In the genomic region with DNA sequence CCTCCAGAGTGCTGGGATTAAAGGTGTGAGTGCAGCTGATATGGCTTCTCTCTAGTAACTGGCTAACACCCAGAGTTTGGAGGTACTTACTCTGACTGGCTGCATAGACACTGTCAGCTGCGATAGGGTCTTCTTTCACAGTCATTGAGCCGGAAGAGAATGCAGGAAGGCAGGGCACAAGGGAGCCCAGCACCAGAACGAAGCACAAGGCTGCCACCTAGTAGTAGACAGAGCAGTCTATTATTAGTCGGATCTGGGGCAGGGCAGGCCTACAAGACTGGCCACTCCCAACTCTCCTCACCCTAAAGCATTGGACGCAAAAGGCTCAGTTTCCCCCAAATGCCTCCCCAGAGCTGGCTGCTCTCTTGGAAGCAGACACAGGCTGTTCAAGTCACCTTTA, we compare ENCODE assay signal across 8 mouse cellular contexts. TPM values are rescaled to one million over a fixed set of nuclear protein-coding genes. Genes with fewer than 3 reads are reported as not detected.
DNase-seq lines count a peak whose midpoint lies in the region; ATAC-seq lines count a peak whose summit lies in the region.

No protein-coding gene starts in this region.

- no peaks in the 10 kb centered on the region for H3K36me3 ChIP-seq in midbrain, embryonic 15.5 days (replicated peaks)
- H3K36me3 ChIP-seq in midbrain, embryonic 16.5 days (ENCODE audit: control insufficient read depth, insufficient read depth, low read length), result no peaks in the 10 kb centered on the region
- peaks cover 10% of the 10 kb centered on the region; the same call in 1 of the 2 replicates for H3K36me3 ChIP-seq in intestine, embryonic 15.5 days

- no peak overlapping the region for H3K9ac ChIP-seq in midbrain, embryonic 15.5 days
- H3K9ac ChIP-seq in midbrain, embryonic 16.5 days (ENCODE audit: low read depth, low read length), result no peak overlapping the region
- no peak overlapping the region for H3K9ac ChIP-seq in intestine, embryonic 15.5 days

- 7% methylated on average over 5 of the region's 5 CpGs for WGBS in midbrain, embryonic 15.5 days
- 11% methylated on average over 5 of the region's 5 CpGs for WGBS in midbrain, embryonic 16.5 days
- 20% methylated on average over 5 of the region's 5 CpGs for WGBS in intestine, embryonic 15.5 days

- H3K4me3 ChIP-seq in midbrain, embryonic 15.5 days, result no peak overlapping the region
- no peak overlapping the region for H3K4me3 ChIP-seq in midbrain, embryonic 16.5 days (ENCODE audit: low read depth, low read length)
- H3K4me3 ChIP-seq in intestine, embryonic 15.5 days (replicated peaks), result no peak overlapping the region

- 0 out of 2 replicates have a peak, but pooled peaks have one; percentile 22 for ATAC-seq in midbrain, embryonic 15.5 days (replicated peaks)
- no peak for ATAC-seq in midbrain, embryonic 16.5 days
- no peak; the same call in 1 of the 2 replicates for ATAC-seq in intestine, embryonic 15.5 days
- peak; percentile 56 for ATAC-seq in megakaryocyte progenitor cell, adult 5-6 weeks (replicated peaks; ENCODE audit: poor library complexity)

- H3K4me2 ChIP-seq in midbrain, embryonic 15.5 days, result no peak overlapping the region
- H3K4me2 ChIP-seq in midbrain, embryonic 16.5 days (ENCODE audit: low read length), result no peak overlapping the region
- no peak overlapping the region for H3K4me2 ChIP-seq in intestine, embryonic 15.5 days (replicated peaks)

- intact Hi-C loops in left cerebral cortex, postnatal 36 days (cut with DNase I), result loop anchor here (5.0 to 10.0 kb wide), 2 partner anchors 346 to 449 kb away; a partner anchor contains a TSS

- 0 out of 2 replicates have a peak, but pooled peaks cover 3% of the 10 kb centered on the region for H3K27me3 ChIP-seq in midbrain, embryonic 15.5 days (replicated peaks)
- H3K27me3 ChIP-seq in midbrain, embryonic 16.5 days (ENCODE audit: control insufficient read depth, insufficient read depth, low read depth, low read length), result no peaks in the 10 kb centered on the region; the same call in 1 of the 2 replicates
- H3K27me3 ChIP-seq in intestine, embryonic 15.5 days (replicated peaks), result no peaks in the 10 kb centered on the region

- H3K27ac ChIP-seq in midbrain, embryonic 15.5 days, result no peak overlapping the region
- no peak overlapping the region for H3K27ac ChIP-seq in midbrain, embryonic 16.5 days (ENCODE audit: low read length)
- H3K27ac ChIP-seq in intestine, embryonic 15.5 days, result peak overlapping the region; percentile 14

- peak; percentile 54 for DNase-seq in cerebellum, adult 9-10 months
- DNase-seq in cerebellum, adult 11-12 months, result no peak
- no peak for DNase-seq in testis, postnatal 10 days (ENCODE audit: low spot score)
- DNase-seq in left cerebral cortex, postnatal 36 days (ENCODE audit: low spot score in 2 of 2), result no peak

- H3K4me1 ChIP-seq in midbrain, embryonic 15.5 days, result peaks cover 6% of the 10 kb centered on the region
- H3K4me1 ChIP-seq in midbrain, embryonic 16.5 days (ENCODE audit: control insufficient read depth, insufficient read depth, low read length), result peaks cover 8% of the 10 kb centered on the region; the same call in 1 of the 2 replicates
- H3K4me1 ChIP-seq in intestine, embryonic 15.5 days (replicated peaks), result peaks cover 20% of the 10 kb centered on the region

- no peaks in the 10 kb centered on the region for H3K9me3 ChIP-seq in midbrain, embryonic 15.5 days
- no peaks in the 10 kb centered on the region for H3K9me3 ChIP-seq in midbrain, embryonic 16.5 days (replicated peaks; ENCODE audit: control insufficient read depth, low read length, poor library complexity, severe bottlenecking)
- H3K9me3 ChIP-seq in intestine, embryonic 15.5 days, result 0 out of 2 replicates have a peak, but pooled peaks cover 4% of the 10 kb centered on the region

RNA-seq across cellular contexts. Expression of a gene that starts 10.4 kb away (rescaled TPM):
- 32.2 and 36.1 TPM in 2 replicates for polyA plus RNA-seq in midbrain, embryonic 15.5 days (2015; fragmentation: Nextera tagmentation; extraction: Ambion mirVana)
- 28.3 and 33.3 TPM in 2 replicates for polyA plus RNA-seq in midbrain, embryonic 16.5 days (2015; fragmentation: Nextera tagmentation; extraction: Ambion mirVana)
- 60.3 and 76.1 TPM in 2 replicates for polyA plus RNA-seq in intestine, embryonic 15.5 days (2015; fragmentation: Nextera tagmentation; extraction: Ambion mirVana)
- 111 and 112 TPM in 2 replicates for total RNA-seq in megakaryocyte progenitor cell, adult 5-6 weeks (2015)
- 76.3 and 94.7 TPM in 2 replicates for total RNA-seq in megakaryocyte progenitor cell, adult 5-6 weeks (2017)
- total RNA-seq in left cerebral cortex, postnatal 36 days (2021), result 100 to 1,000 TPM; 503 to 538 TPM

RNA-seq across cellular contexts. Expression of a gene that starts 38.2 kb away (rescaled TPM):
- polyA plus RNA-seq in midbrain, embryonic 15.5 days (2015; fragmentation: Nextera tagmentation; extraction: Ambion mirVana), result 1.6 TPM in 2 replicates
- 1.2 and 1.9 TPM in 2 replicates for polyA plus RNA-seq in midbrain, embryonic 16.5 days (2015; fragmentation: Nextera tagmentation; extraction: Ambion mirVana)
- polyA plus RNA-seq in intestine, embryonic 15.5 days (2015; fragmentation: Nextera tagmentation; extraction: Ambion mirVana), result 16.8 and 18.7 TPM in 2 replicates
- 1.1 and 2.0 TPM in 2 replicates for total RNA-seq in megakaryocyte progenitor cell, adult 5-6 weeks (2015)
- 0.10 and 0.37 TPM in 2 replicates for total RNA-seq in megakaryocyte progenitor cell, adult 5-6 weeks (2017)
- 1 to 10 TPM; 2.6 to 2.8 TPM for total RNA-seq in left cerebral cortex, postnatal 36 days (2021)

RNA-seq across cellular contexts. Expression of a gene that starts 40.6 kb away (rescaled TPM):
- polyA plus RNA-seq in midbrain, embryonic 15.5 days (2015; fragmentation: Nextera tagmentation; extraction: Ambion mirVana), result 0.20 and 0.31 TPM in 2 replicates
- 0.11 TPM in 1 of 2 replicates, not detected in the other for polyA plus RNA-seq in midbrain, embryonic 16.5 days (2015; fragmentation: Nextera tagmentation; extraction: Ambion mirVana)
- 0.44 and 0.73 TPM in 2 replicates for polyA plus RNA-seq in intestine, embryonic 15.5 days (2015; fragmentation: Nextera tagmentation; extraction: Ambion mirVana)
- not detected in 2 replicates for total RNA-seq in megakaryocyte progenitor cell, adult 5-6 weeks (2015)
- total RNA-seq in megakaryocyte progenitor cell, adult 5-6 weeks (2017), result 0.21 and 0.95 TPM in 2 replicates
- total RNA-seq in left cerebral cortex, postnatal 36 days (2021), result not detected

RNA-seq across cellular contexts. Expression of a gene that starts 54.0 kb away (rescaled TPM):
- 132 and 158 TPM in 2 replicates for polyA plus RNA-seq in midbrain, embryonic 15.5 days (2015; fragmentation: Nextera tagmentation; extraction: Ambion mirVana)
- 98.8 and 113 TPM in 2 replicates for polyA plus RNA-seq in midbrain, embryonic 16.5 days (2015; fragmentation: Nextera tagmentation; extraction: Ambion mirVana)
- 534 and 652 TPM in 2 replicates for polyA plus RNA-seq in intestine, embryonic 15.5 days (2015; fragmentation: Nextera tagmentation; extraction: Ambion mirVana)
- 0.32 and 0.86 TPM in 2 replicates for total RNA-seq in megakaryocyte progenitor cell, adult 5-6 weeks (2015)
- total RNA-seq in megakaryocyte progenitor cell, adult 5-6 weeks (2017), result 0.12 and 0.30 TPM in 2 replicates
- 10 to 100 TPM; 15.6 to 23.5 TPM for total RNA-seq in left cerebral cortex, postnatal 36 days (2021)

RNA-seq across cellular contexts. Expression of a gene that starts 59.0 kb away (rescaled TPM):
- polyA plus RNA-seq in midbrain, embryonic 15.5 days (2015; fragmentation: Nextera tagmentation; extraction: Ambion mirVana), result 0.57 and 0.66 TPM in 2 replicates
- 0.33 and 0.34 TPM in 2 replicates for polyA plus RNA-seq in midbrain, embryonic 16.5 days (2015; fragmentation: Nextera tagmentation; extraction: Ambion mirVana)
- polyA plus RNA-seq in intestine, embryonic 15.5 days (2015; fragmentation: Nextera tagmentation; extraction: Ambion mirVana), result 0.23 and 0.25 TPM in 2 replicates
- total RNA-seq in megakaryocyte progenitor cell, adult 5-6 weeks (2015), result 0.17 TPM in 2 replicates
- total RNA-seq in megakaryocyte progenitor cell, adult 5-6 weeks (2017), result 0.17 TPM in 1 of 2 replicates, not detected in the other
- total RNA-seq in left cerebral cortex, postnatal 36 days (2021), result 10 to 100 TPM; 44.0 to 51.3 TPM

Comparison
In these comparisons a context has a peak if more than half of its experiments do, and no peak if none do; other contexts are left out.
1. ATAC-seq: peak in midbrain, embryonic 15.5 days (single experiment) and megakaryocyte progenitor cell, adult 5-6 weeks (single experiment); none in midbrain, embryonic 16.5 days (single experiment) and intestine, embryonic 15.5 days (single experiment).